Mouse (Mus musculus): ENCODE data around the gene Tmem121b. TPM values are rescaled to one million over a fixed set of nuclear protein-coding genes. Genes with fewer than 3 reads are reported as not detected.

Gene Tmem121b
- total RNA-seq, 2 experiments from 2014 or later: not detected

- intact Hi-C loops (cut with DNase I): no loop called here
- no peak for DNase-seq
Measured at GRCm38 (mm10) chr6:120496544-120496943, 2.9 kb upstream of the Tmem121b start.

- intact Hi-C loops (cut with DNase I): loop anchor here (5.0 kb wide), 1 partner anchor 70 kb away; no protein-coding TSS in a partner anchor
- no peak for DNase-seq
Measured at GRCm38 (mm10) chr6:120492499-120493373, 871 bp downstream of the Tmem121b start.

- intact Hi-C loops (cut with DNase I): loop anchor here (5.0 kb wide), 1 partner anchor 70 kb away; no protein-coding TSS in a partner anchor
- DNase-seq: no peak
Measured at GRCm38 (mm10) chr6:120491862-120492498, 1.6 kb downstream of the Tmem121b start.

GRCm38 (mm10) chr6:120491064-120491463 is 2.5 kb downstream of the Tmem121b start:
- intact Hi-C loops (cut with DNase I): loop anchor here (5.0 kb wide), 1 partner anchor 69 kb away; no protein-coding TSS in a partner anchor
- no peak for DNase-seq

- DNase-seq: no peak
- intact Hi-C loops (cut with DNase I): no loop called here
Measured at GRCm38 (mm10) chr6:120489461-120489860, 4.1 kb downstream of the Tmem121b start.

GRCm38 (mm10) chr6:120488647-120489046 is 5.0 kb downstream of the Tmem121b start:
- no peak for DNase-seq
- intact Hi-C loops (cut with DNase I): no loop called here

- intact Hi-C loops (cut with DNase I): no loop called here
- no peak for DNase-seq
Measured at GRCm38 (mm10) chr6:120486051-120486510, 7.5 kb downstream of the Tmem121b start.

GRCm38 (mm10) chr6:120485038-120485437 is 8.6 kb downstream of the Tmem121b start:
- intact Hi-C loops (cut with DNase I): no loop called here

GRCm38 (mm10) chr6:120483211-120483626 is 10.4 kb downstream of the Tmem121b start:
- intact Hi-C loops (cut with DNase I): no loop called here
- DNase-seq: no peak

More at GRCm38 (mm10) chr6:120485038-120485437, 8.6 kb downstream of the Tmem121b start:
- no peak for DNase-seq

- intact Hi-C loops (cut with DNase I): no loop called here
- DNase-seq: no peak
Measured at GRCm38 (mm10) chr6:120482756-120483155, 10.9 kb downstream of the Tmem121b start.

GRCm38 (mm10) chr6:120482021-120482420 is 11.6 kb downstream of the Tmem121b start:
- intact Hi-C loops (cut with DNase I): no loop called here
- no peak for DNase-seq

- DNase-seq: no peak
- intact Hi-C loops (cut with DNase I): no loop called here
Measured at GRCm38 (mm10) chr6:120481538-120481937, 12.1 kb downstream of the Tmem121b start.

- intact Hi-C loops (cut with DNase I): no loop called here
Measured at GRCm38 (mm10) chr6:120480361-120480760, 13.2 kb downstream of the Tmem121b start.

GRCm38 (mm10) chr6:120479302-120479701 is 14.3 kb downstream of the Tmem121b start:
- no peak for DNase-seq
- intact Hi-C loops (cut with DNase I): no loop called here

More at GRCm38 (mm10) chr6:120480361-120480760, 13.2 kb downstream of the Tmem121b start:
- no peak for DNase-seq

GRCm38 (mm10) chr6:120475288-120475687 is 18.3 kb downstream of the Tmem121b start:
- no peak for DNase-seq
- intact Hi-C loops (cut with DNase I): no loop called here

GRCm38 (mm10) chr6:120473427-120473826 is 20.2 kb downstream of the Tmem121b start:
- intact Hi-C loops (cut with DNase I): no loop called here
- DNase-seq: no peak

- intact Hi-C loops (cut with DNase I): no loop called here
- no peak for DNase-seq
Measured at GRCm38 (mm10) chr6:120472455-120473140, 21.0 kb downstream of the Tmem121b start.

- intact Hi-C loops (cut with DNase I): no loop called here
Measured at GRCm38 (mm10) chr6:120471991-120472441, 21.6 kb downstream of the Tmem121b start.

GRCm38 (mm10) chr6:120470666-120471065 is 22.9 kb downstream of the Tmem121b start:
- intact Hi-C loops (cut with DNase I): no loop called here
- no peak for DNase-seq

More at GRCm38 (mm10) chr6:120471991-120472441, 21.6 kb downstream of the Tmem121b start:
- no peak for DNase-seq

- intact Hi-C loops (cut with DNase I): no loop called here
- DNase-seq: no peak
Measured at GRCm38 (mm10) chr6:120469770-120470169, 23.8 kb downstream of the Tmem121b start.
